Mouse (Mus musculus) layer of hippocampus, adult 9-11 months (tissue): ENCODE data around the gene Txnrd2.

Experiments used
- DNase-seq: peaks from one replicate; pipeline ENCODE4 v3.0.0; 2022

Gene Txnrd2

DNA sequence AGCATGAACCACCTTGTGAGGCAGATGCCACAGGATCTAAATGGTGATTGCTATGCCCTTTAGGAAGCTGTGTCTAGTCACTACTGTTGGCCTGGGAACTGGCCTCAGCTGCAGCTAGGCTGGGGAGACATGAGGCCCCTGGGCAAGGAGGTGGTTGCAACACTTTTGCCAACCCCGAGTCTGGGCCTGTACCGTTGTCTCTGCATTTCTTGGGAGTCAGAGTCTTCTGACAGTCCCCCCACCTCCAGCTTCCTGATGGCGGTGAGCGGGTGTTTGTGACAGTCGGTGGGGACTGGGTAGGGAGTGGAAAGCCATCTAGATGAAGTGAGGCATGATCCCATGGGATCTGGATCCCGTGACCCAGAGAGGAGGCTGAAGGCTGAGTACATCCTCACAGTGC lies 29.2 kb downstream of the Txnrd2 start:
- DNase-seq, result no peak

DNA sequence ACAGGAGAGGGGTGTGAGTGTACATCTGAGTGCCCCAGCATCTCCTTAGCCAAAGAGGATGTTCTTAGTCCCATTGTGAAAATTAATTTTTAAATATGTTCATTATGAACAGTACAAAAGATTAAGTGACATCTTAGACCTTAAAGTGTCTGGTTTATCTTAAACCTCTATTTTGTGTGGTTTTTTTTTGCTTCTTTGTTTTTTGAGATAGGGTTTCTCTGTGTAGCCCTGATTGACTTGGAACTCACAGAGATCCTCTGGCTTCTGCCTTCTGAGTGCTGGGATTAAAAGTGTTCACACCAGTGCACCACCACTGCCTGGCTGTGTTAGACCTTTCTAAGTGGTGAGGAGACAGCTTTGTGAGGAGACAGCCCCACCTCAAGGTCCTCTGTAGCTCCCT lies 32.5 kb downstream of the Txnrd2 start:
- DNase-seq, result no peak

DNA sequence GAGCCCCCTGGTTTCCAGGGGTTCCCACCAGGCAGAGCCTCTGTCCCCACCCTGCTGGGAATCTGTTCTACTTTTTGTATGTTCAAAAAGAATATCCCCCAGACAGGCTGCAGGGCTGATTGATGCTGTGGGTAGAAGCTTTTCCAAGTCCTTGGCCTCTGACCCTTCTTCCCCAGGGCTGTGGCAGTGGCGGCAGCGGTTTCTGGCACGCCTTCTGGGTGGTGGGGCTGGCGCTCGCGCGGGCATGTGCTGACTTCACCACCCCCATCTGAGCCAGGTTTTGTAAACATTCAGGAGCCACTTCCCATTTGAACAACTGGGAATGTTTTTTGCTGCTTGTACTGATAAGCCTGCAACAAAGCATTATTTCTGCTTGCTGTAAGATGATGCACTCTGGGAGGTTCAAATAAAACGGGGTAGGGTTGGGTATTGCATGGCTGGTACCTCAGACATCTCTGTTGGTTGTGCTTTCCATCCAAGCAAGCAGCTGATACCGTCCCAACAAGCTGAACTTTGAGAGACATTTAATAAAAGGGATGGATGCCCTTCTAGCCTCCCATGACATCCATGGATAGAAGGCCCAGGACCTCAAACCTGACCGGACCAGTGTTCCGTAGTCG lies 33.3 kb downstream of the Txnrd2 start:
- no peak for DNase-seq

DNA sequence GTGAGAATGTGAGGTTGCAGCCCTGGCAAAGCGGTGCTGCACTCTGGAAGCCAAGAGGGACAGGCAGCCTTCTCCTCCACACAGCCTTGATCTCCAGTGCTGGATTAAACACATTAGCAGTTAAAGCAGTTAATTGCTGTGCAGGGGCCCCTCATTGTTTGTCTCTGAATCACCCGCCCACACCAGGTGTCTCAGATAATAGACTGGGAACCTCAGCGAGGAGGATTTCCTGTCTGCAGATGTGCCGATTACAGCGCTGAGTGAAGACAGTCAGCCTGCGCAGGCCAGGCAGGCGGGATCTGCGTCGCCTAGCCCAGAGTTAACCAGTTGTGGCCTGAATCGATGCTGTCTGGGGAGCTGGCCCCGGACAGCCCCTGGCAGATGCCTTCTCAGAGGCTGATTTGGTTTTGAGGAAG lies 33.8 kb downstream of the Txnrd2 start:
- no peak for DNase-seq

DNA sequence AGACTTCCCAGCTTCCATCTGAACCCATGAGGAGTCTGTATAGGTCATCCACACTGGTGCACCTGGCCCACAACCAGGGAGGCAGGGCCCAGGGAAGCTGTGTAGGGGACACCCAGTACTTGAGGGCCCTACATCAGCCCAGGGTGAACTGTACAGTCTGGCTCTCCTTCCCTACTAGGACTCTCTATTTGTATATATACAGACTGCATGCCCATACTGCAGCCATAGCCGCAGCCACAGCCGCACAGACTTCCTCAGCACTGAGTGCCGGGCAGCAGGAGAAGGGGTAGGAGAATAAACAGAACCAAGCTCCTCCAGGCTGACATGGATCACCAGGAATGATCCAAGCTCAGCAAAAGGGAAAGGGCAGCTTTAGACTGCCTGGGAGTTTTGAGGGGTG lies 34.6 kb downstream of the Txnrd2 start:
- no peak for DNase-seq

DNA sequence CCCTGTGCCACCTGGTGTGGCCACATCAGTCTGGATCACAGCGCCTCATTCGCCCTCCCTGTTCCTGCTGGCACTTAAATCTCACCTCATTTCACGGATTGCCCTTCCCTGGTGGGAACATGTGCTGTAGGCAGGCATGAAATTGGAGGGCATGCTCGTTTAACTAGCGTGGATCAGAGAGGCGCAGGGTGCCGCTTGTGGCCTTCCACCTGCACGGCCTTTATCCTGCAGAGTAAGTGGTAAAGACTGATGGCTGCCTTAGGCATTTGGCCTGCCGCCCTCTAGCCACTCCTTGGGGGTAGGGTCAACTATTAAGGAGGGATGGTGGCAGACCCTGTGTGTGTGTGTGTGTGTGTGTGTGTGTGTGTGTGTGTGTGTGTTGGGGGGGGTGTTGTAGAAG lies 35.8 kb downstream of the Txnrd2 start:
- DNase-seq, result no peak

DNA sequence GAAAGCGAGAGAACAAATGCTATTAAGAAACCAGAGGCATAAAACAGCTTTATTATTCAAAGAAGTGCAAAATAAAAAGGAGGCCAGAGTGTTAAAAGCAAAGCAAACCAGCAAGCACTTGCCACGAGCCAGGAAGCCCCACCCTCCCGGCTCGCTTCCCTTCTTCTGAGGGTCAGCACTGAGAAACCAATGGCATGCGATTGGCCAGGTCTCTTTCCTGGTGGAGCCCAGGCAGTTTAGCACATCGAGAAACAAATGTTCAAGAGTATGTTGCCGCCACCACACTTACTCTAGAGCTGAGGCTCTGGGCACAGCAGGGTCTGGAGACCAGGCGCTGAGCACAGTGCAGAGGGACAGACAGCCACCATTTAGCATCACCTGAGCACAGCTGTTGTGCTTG lies 36.4 kb downstream of the Txnrd2 start:
- DNase-seq, result no peak

DNA sequence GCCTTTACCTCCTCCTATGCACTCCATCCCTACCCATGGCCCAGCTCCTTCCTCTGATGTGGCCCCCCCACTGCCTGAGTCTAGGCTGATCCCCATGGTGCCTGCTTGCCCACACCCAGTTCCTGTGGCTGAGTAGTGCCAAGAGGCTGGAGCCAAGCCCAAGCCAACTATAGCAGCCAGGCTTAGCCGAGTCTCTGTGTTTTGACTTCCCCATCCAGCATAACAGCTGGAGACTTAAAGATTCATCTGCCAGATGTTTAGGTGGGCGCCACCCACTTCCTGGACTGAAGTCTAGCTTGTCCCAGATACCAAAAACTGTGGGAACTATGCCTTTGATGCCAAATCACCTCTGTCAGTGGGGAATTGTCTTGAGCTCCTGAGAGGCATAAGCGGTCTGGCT lies 38.1 kb downstream of the Txnrd2 start:
- no peak for DNase-seq

DNA sequence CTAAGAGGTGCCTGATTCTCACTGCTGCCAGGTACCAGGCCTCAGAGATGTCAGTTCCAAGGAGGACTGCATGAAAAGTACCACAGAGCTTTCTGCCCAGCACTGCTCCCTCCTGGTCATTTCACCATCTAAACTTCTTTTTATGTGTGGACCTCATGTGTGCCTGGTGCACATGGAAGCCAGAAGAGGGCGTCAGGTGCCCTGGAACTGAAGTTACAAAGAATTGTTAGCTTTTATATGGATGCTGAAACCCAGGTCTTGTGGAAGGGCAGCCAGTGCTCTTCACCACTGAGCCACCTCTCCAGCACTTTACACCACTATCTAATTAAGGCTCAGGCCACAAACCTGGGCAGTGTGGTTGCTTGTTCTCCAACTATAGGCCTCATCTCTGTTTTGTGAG lies 44.6 kb downstream of the Txnrd2 start:
- DNase-seq, result no peak

DNA sequence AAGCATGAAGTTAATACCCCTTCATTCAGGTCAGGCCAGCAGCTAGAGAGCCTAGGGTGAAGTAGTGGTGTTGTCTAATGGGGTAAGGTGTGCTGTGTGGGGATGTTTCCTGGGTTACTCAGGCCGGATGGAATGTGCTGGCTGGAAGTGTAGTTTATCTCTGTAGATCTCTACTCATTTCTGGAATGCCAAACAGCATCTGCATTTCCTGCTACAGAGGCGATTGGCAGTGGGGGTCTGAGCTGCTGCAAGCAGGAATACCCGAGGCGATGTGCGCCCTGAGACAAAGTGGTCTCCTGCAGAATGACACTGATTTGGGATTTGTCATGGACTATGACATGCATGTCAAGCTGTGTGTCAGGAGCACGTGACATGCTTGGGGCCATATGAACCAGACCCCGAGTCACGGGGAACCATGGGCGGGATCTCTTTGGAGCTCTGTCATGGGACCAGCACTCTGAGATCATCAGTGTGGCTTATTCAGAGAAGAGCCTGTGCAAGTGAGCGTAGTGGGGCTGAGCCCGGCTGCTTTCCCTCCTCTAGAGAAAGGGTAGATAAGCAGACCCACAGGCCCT lies 45.3 kb downstream of the Txnrd2 start:
- DNase-seq, result no peak

DNA sequence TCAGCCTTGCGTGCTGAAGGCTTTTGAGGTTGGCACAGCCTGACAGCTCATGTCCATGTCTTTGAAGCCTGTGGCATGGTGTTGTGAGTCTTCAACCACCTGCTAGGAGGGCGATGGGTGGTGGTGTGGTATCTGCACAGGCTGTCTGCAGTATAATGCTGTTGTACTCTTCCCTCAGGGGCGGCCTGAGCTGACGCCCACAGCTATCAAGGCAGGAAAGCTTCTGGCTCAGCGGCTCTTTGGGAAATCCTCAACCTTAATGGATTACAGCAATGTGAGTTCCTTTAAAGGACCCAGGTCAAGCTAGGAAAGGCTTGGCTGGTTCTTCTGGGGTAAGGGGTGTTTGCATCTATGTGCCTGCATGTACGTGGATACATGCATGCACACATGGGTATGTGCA lies 45.8 kb downstream of the Txnrd2 start:
- DNase-seq, result no peak

DNA sequence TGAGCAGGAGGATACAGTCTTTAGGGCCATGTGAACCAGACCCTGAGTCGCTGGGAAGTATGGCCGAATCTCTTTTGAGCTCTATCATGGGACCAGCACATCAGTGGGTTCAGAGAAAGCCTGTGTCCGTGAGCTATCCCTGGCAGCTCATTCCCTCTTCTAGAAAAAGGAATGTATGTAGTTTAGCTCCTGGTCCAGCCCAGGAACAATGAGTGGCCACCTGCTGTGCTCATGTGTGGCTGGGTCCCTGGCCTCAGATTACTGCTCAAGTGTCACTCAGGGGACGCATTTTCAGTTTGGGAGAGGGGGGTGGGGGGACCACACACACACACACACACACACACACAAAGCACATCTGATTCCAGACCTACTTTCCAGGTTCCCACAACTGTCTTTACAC lies 46.2 kb downstream of the Txnrd2 start:
- DNase-seq, result no peak

DNA sequence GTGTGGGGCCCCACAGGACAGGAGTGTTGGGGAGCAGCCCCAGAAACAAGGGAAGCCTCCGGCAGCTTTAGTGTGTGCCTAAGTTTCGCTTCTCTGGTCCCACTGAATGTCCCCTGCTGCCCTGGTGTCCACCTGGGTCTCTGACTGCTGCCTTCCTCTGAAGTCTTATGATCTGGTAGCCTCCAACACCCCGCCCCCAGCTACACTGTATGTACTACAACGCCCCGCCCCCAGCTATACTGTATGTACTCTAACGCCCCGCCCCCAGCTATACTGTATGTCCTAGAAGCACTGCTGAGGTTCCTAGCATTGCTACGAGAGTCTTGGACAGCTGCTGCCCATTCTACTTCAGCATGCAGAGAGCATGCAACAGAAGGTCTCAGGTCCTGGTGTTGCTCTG lies 46.8 kb downstream of the Txnrd2 start:
- DNase-seq, result no peak

DNA sequence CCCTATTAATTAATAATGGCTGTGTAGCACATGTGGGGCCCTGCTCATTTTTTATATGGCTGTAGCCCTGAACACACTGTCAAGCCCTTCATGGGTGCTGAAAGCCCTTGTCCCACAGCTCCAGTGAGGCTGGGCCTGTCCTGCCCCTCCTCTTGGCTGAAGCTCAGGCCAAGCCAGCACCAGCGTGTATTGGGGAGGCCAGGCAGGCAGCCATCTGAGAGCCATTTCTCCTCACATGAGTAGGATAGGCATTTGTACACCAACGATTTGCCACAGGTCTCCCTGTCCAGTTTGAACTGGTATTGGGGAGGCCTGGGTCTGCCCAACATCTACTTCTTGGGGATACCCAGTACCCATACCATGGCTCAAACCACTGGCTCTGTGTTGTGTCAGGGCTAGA lies 47.8 kb downstream of the Txnrd2 start:
- DNase-seq, result no peak

DNA sequence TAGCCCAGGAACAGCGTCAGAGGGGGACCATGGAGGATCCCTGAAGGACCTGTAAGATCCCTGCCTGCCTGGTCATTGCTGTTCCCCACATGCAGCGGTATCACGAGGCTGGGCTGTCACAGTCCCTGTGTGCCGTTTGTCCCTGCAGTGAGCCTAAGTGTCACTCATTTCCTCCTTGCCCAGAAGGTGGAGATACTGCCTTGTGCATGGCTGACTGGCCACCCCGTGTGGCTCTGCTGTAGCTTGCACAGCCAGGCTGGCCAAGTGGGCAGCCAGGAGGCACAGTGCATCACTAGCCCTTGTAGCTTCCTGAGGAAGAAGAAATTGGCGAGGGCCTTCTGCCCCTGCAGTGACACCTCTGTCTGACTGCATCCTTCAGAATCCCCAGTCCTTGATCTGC lies 51.8 kb downstream of the Txnrd2 start:
- no peak for DNase-seq

DNA sequence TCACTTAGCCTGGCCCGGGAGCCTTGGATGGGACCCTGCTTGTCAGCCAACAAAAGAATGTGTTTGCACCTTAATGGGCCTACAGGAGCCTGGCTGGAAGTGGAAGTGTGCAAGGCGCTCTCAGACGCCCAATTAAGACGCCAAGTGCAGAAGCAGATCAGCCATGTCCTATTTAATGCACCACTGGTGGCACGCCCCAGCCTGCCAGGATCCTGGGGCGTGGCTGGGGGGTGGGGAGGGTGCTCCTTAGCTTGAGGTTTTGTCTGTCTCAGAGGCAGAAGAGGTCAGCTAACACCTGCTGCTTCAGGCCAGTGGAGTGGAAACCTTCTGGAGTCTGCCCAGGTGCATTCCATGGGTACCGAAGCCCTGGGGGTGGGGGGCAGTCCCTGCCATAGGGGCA lies 53.5 kb downstream of the Txnrd2 start:
- no peak for DNase-seq

DNA sequence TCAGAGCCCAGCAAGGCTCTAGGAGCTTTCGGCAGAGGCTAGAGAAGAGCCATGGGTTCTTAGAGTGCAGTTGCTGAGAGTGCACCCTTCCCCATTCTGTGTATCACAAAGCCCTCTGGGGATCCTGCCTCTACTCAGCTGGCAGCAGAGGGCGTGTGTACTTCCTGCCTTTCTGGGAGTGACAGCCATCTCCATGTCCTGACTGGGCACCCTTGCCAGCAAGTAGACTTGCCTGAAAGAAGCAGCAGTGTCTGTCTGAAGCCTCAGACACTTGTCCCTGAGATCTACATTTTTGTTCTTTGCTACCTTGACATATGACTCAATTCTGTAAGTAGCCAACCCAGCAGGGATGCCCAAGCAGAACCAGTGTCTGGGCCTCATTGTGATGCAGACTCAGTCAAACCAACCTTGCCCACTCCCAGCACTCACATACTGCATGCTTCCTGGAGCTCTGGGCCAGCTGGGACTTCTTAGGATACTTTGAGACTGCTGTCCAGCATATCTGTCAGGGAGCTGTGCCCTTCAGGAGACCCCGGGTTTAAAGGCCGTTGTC lies 54.8 kb downstream of the Txnrd2 start:
- DNase-seq, result no peak

DNA sequence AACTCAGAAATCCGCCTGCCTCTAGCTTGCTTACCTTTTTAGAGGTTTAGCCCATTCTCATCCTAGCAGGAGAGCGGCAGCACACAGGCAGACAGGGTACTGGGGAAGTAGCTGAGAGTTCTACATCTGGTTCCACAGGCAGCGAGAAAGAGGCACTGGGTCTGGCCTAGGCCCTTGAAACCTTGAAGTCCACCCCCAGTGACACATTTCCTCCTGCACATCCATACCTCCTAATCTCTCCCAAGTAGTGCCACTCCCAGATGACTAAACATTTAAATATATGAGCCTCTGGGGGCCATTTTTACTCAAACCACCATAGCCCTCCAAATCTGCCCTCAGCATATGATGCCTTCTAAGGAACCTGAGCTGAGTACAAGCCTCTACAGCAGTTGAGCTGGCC lies 56.2 kb downstream of the Txnrd2 start:
- DNase-seq, result no peak

DNA sequence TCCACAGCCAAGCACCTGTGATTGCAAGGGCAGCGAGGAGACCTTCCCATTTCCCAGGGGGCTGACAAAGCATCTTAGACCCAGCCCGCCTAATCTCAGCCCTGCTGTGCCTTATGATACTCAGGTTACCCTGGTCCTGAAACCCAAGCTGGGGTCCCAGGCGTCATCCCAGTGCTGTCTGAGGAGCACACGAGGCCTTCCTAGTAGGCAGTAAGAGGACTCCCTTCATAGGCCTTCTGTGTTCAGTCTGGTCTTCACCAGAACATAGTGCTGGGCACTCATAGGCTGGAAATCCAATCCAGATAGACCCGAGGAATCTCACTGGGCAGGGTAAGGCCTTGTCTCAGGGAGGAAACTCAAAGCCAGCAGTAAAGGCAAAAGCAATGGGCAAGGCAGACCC lies 57.7 kb downstream of the Txnrd2 start:
- DNase-seq, result no peak

DNA sequence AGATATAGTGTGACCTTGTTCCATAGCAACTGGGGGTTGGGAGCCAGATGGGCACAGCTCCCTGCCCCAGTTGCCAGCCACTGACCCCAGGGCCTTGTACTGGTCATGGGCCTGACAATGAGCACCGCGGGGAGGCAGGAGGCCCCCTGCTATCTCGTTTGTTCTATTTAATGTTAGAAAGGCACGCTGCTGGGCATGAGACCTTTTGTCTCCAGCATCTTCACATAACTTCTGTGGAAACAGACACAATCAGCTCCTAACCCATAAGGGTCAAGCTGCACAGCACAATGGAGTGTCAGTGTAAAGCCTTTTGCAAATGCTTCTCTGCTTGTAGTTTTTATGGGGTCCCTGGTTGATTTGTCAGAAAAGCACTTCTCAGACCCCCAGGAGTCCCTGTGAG lies 58.2 kb downstream of the Txnrd2 start:
- no peak for DNase-seq

DNA sequence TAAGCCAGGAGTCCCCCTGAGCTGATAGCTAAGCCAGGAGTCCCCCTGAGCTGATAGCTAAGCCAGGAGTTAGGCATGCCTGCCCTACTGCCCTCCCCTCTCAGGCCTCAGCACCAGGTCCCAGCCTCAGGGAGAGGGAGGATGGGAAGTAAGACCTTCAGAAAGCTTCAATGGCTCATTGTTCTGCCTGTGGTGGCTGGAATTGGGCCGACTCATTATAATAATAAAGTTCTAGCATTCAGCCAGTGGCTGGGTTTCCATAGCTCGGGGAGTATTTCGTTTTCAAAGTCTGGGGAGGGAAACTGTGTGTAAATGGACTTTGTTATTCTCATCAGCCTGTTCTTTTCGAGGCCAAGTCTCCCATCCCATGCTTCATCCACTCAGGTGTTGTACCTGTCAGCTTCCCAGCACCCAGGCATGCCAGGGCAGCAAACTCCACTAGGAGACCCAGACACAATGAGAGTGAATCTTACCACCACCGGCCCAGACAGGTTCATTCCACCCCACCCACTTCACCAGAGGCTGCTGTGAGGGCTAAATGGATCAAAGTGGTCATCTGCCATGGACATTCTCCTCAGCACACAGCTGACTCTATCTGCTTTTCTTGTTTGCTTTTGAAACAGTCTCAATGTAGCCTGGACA lies 58.7 kb downstream of the Txnrd2 start:
- no peak for DNase-seq

DNA sequence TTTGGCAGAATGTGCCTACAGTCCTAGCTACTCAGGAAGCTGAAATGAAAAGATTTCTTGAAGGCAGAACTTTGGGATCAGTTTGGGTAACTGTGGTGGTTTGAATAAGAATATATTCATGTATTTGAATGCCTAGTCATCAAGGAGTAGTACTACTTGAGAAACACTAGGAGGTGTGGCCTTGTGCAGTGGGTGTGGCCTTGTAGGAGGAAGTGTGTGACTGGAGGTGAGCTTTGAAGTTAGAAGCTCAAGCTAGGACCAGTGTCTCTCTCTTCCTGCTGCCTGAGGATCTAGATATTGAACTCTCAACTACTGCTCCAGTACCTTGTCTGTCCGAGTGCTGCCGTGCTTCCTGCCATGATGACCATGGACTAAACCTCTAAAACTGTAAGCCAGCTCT lies 59.9 kb downstream of the Txnrd2 start:
- DNase-seq, result no peak

DNA sequence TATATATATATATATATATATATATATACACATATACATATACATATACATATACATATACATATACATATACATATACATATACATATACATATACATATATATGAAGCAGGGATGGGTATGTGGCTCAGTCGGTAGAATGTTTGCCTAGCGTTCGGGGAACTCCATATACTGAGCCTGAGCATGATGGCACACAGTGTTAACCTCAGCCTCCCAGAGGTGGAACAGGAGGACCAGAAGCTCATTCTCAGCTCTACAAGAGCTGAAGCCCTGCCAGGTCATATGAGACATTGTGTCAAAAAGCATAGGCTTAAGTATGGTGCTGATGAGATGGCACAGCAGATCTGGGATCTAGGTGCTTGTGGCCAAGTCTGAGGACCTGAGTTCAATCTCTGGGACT lies 64.1 kb downstream of the Txnrd2 start:
- DNase-seq, result no peak

DNA sequence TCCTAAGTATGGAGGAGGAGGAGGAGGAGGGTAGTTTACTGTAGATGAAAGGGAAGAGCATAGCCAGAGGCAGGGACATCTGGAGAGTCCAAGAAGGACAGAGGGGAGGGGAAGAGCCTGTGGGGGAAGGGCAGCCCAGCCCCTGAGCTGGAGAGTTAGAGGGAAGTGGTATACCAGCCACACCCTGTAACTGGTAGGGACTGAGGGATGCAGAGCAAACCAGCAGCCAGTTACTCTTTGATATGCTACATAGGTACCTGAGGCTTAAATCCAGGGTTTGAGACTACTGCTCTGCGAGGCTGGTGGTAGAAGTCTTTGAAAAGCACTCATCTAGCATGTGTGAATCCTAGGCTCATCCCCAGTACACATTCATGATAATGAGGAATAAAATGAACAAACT lies 64.7 kb downstream of the Txnrd2 start:
- no peak for DNase-seq
